Mouse (Mus musculus) CD4-positive, CD25-positive, alpha-beta regulatory T cell, adult 4 months (primary cell): ENCODE measurements at regions not wholly inside any gene's neighbourhood (a gene's known extent, or its start where the extent isn't known, plus 50 kb on each side); places are given as distances from the start of the nearest gene placed in this dataset.

Experiments used
- ATAC-seq: one replicate; pipeline ENCODE4 v1.8.0; 2017

DNA sequence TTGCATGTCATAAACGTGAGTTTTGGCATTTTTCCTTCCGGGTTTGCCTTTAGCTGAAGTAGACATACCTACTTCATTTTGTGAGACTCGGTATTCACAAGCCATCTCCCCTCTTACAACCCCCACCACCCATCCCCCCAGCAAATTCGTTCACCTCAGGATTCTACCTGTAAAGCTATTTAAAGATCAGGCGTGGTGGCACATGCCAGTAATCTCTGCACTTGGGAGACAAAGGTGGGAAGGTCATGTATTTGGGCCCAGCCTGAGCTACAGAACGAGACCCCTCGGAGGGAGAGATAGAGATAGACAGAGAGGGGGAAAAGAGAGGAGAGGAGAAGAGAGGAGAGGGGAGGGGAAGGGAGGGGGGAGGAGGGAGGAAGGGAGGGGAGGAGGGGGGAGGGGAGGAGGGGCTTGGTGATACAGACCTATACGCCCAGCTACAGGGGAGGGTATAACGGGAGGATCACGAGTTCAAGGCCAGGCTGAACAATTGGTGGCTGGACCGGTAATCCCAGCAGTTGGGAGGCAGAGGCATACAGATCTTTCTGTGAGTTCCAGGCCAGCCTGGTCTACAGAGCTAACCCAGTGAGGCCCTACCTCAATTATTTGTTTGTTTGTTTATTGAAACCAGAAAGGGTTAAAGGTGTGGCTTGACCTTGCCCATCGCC is 83.9 kb upstream of the Tbx3 start:
- ATAC-seq, result no peak

DNA sequence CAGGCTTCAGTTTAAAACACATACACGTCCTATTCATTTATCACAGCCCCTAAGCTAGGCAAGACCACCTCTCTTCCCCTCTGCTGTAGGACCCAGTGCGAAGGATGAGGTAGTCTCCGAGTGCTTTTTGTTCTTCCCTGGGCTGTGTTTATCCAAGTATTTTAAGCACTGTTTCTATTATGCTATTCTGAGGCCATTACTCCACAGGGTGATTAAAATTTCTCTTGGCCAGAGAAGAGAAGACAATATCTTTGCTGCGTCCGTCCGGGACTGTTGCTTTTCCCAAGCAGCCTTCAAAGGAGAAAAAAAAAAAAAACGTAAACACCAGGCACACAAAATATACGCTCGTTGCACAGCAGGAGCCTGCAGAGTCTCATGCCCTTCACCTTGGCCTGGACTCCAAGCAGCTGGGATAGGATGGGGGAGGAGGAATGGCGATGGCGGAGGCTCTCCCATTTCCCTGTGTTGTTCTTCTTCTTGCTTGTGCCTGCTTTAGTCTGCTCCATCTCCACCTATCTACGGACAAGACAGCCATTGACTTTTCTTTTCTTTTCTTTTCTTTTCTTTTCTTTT is 83.1 kb upstream of the Tbx3 start:
- no peak for ATAC-seq

- ATAC-seq, result no peak
Measured at GRCm38 (mm10) chr5:119588340-119589272, 81.9 kb upstream of the Tbx3 start.

- no peak for ATAC-seq
Measured at GRCm38 (mm10) chr5:119591271-119591670, 79.2 kb upstream of the Tbx3 start.

DNA sequence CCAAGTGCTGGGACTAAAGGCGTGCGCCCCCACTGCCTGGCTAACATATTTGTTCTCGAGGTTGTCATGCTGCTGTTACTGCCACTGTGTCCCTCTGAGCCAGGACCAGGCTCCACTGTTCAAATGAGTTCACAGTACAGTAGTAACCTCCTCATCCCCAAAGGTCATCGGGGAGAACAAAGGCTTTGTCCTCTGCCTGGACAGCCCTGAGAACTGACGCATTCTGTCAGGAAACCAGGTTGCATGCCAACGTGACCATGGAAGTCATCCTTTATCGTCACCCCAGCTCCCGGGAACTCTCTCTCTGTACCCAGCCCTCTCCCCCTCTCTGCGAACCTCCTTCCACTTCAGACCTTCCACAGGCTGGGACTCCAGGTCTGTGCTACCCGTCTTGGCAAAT is 77.6 kb upstream of the Tbx3 start:
- ATAC-seq, result no peak

DNA sequence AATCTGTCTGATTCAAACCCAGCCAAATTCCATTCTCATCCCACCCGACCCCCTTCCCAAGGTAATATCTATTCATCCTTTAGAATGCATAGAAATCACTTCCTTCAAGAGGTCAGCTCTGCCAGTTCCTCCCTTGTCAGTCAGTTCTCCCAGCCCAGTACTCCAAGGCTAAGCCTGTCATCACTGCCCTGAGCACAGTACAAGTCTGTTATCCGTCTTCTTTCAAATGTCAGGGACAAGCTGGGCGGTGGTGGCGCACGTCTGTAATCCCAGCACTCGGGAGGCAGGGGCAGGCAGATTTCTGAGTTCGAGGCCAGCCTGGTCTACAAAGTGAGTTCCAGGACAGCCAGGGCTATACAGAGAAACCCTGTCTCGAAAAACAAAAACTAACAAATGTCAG is 75.9 kb upstream of the Tbx3 start:
- ATAC-seq, result no peak

- no peak for ATAC-seq
Measured at GRCm38 (mm10) chr5:119596295-119596993, 74.0 kb upstream of the Tbx3 start.

- ATAC-seq, result no peak
Measured at GRCm38 (mm10) chr5:119596994-119597391, 73.5 kb upstream of the Tbx3 start.

- no peak for ATAC-seq
Measured at GRCm38 (mm10) chr5:119597530-119597929, 72.9 kb upstream of the Tbx3 start.

- ATAC-seq, result no peak
Measured at GRCm38 (mm10) chr5:119598166-119598565, 72.3 kb upstream of the Tbx3 start.

- no peak for ATAC-seq
Measured at GRCm38 (mm10) chr5:119601390-119601789, 69.1 kb upstream of the Tbx3 start.

DNA sequence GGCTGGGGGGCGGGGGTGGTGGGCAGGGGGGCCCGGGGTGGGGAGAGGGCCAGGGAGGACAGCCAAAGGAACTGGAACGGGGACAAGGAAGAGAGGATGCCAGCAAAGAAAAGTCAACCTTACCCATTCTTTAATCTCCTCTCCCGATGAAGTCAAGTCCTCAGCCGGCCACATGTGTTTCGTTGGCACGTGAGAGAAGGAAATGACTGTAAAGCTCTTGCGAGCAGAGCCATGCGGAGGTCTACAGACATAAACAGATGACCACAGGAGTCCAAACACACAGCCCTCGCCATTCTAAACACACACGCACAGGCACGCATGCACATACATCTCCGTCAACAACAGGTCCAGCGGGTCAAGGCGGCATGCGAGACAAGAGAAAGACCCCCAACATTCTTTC is 68.5 kb upstream of the Tbx3 start:
- ATAC-seq, result no peak

GRCm38 (mm10) chr5:119605444-119605843 is 65.0 kb upstream of the Tbx3 start:
- ATAC-seq, result no peak

DNA sequence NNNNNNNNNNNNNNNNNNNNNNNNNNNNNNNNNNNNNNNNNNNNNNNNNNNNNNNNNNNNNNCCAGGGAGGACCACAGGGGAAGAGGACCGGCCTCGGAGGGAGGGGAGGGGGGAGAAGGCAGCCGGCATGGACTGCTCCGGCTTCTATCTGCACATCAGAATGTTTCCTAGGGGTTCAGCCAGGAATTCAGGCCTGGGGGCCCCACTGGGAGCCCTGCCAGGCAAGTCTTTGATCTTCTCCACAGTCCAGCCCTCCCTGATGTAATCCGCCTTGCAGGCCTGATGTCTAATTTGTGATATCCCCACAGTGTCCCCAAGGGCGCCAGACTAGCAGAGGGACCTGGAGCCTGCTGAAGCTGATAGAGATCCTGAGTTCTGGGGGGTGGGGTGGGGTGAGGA is 57.1 kb upstream of the Tbx3 start:
- no peak for ATAC-seq

DNA sequence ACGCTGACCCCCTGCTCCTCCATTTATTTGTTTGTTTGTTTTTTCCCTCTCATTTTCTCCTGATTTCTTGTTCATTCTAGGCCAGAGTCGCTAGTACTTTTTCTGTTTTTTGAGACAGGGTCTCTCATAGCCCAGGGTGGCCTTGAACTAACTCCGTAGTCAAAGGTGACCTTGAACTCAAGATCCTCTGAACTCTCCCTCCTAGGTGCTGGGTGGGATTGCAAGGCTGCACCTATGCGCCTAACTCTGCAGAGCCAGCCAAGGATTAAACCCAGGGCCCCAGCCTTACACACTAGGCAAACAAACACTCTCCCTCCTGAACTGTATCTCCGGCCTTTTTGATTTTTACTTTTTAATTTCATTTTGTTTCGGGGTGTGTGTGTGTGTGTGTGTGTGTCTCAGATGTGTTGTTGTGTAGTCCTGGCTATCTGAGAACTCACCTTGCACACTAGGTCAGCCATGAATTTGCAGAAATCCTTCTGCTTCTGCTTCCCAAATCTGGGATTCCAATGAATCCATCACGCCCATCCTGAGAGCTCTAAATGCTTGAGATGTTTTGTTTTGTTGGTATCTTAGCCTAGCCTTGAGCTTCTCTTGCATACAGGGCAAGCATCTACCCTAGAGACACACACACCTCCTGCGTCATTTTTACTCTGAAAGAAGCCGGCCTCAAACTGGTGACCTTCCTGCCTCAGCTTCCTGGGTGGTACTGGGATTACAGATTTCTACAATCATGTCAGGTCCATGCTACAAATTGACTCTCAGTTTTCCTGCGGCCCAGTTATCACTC is 56.3 kb upstream of the Tbx3 start:
- ATAC-seq, result no peak

- ATAC-seq, result no peak
Measured at GRCm38 (mm10) chr5:119615681-119616080, 54.8 kb upstream of the Tbx3 start.

GRCm38 (mm10) chr5:119617856-119618255 is 52.6 kb upstream of the Tbx3 start:
- ATAC-seq, result no peak

DNA sequence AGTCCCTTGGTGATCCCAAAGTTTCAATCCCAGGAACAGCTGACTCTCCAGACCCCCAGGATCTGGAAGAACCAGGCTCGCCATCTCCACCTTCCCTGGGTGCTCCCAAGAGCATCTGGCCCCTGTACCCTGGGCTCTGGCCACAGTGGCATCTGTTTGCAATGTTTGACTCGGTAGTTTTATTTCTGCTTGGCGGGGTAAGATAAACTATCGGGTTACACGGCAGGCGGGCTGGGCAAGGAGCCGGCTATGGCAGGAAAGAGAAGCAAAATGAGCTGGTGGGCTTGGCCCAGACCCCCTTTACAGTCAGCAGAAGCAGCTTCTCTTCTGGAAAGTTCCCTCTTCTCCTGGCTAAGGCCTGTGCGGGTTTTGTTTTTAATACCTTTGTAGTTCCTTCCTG is 50.6 kb upstream of the Tbx3 start:
- no peak for ATAC-seq
